Mouse (Mus musculus) forebrain, embryonic 10.5 days (tissue): ENCODE results near the gene S100a14. TPM values are rescaled to one million over a fixed set of nuclear protein-coding genes. Genes with fewer than 3 reads are reported as not detected.

Source experiments
- DNase-seq: peaks from one replicate; pipeline ENCODE4 v3.0.0-alpha.2; 2017; ENCODE audit warnings: low spot score; ENCODE audit errors: extremely low spot score
- H3K27ac ChIP-seq: fragments of 300-500 bp; sonication (generic); 2 replicates; pipeline ENCODE4 v1.5.1; 2016; ENCODE audit warnings: mild to moderate bottlenecking
- H3K27me3 ChIP-seq: fragments of 300-500 bp; sonication (generic); 2 replicates; pipeline ENCODE4 v1.6.1; 2016; ENCODE audit warnings: mild to moderate bottlenecking; ENCODE audit not compliant: poor library complexity, severe bottlenecking
- H3K36me3 ChIP-seq: fragments of 300-500 bp; sonication (generic); replicated peaks from 2 replicates; pipeline ENCODE4 v1.6.1; 2016; ENCODE audit warnings: mild to moderate bottlenecking, moderate library complexity
- H3K4me1 ChIP-seq: fragments of 300-500 bp; sonication (generic); 2 replicates; pipeline ENCODE4 v1.6.1; 2016
- H3K4me3 ChIP-seq: fragments of 300-500 bp; sonication (generic); 2 replicates; pipeline ENCODE4 v1.5.1; 2016; ENCODE audit warnings: mild to moderate bottlenecking, moderate library complexity
- H3K9me3 ChIP-seq: fragments of 300-500 bp; sonication (generic); 2 replicates; pipeline ENCODE4 v1.6.1; 2016; ENCODE audit warnings: mild to moderate bottlenecking, moderate library complexity
- WGBS: fragments of 180-500 bp; shearing (Covaris S2); methylation state at CpG from one replicate; pipeline ENCODE4 v1.1.7; 2016; 5-methylcytosine and 5-hydroxymethylcytosine counted together
- polyA plus RNA-seq: library from polyadenylated mRNA; unstranded; fragments of >200 nt; fragmentation: Nextera tagmentation; extraction: Ambion mirVana; gene quantifications from 2 replicates; pipeline ENCODE4 v1.2.1, GENCODE M21; 2016

S100a14 gene
- polyA plus RNA-seq, 1 experiment from 2014 or later: not detected

GRCm38 (mm10) chr3:90508950-90509746 is 17.5 kb upstream of the S100a14 start, which contains the start of gene Chtop:
Gene Chtop, minus strand, starts transcription at chr3:90509498.
- DNase-seq: peak; percentile 99
- Histone ChIP-seq H3K27ac (peak within 1 kb of the TSS; percentile 98), H3K4me3 (peak within 1 kb of the TSS; percentile 98), H3K36me3 (peaks cover 37% of the 10 kb centered on the region), H3K9me3 (no peaks in the 10 kb centered on the region), H3K4me1 (peaks cover 26% of the 10 kb centered on the region), H3K27me3 (peaks cover 31% of the 10 kb centered on the region)
- WGBS: under 1% methylated on average over 66 of the region's 66 CpGs

- peak overlapping the region; percentile 98 for H3K27ac ChIP-seq
- H3K36me3 ChIP-seq: peaks cover 31% of the 10 kb centered on the region
- no peak for DNase-seq
- H3K27me3 ChIP-seq: peaks cover 37% of the 10 kb centered on the region
- peak overlapping the region; percentile 98 for H3K4me3 ChIP-seq
- peaks cover 32% of the 10 kb centered on the region for H3K4me1 ChIP-seq
- no peaks in the 10 kb centered on the region for H3K9me3 ChIP-seq
- 16% methylated on average over 2 of the region's 2 CpGs for WGBS
Observed at GRCm38 (mm10) chr3:90509747-90510123, 16.9 kb upstream of the S100a14 start.

- Histone ChIP-seq H3K27me3 (peaks cover 50% of the 10 kb centered on the region), H3K4me1 (peaks cover 38% of the 10 kb centered on the region), H3K4me3 (no peak overlapping the region), H3K27ac (no peak overlapping the region), H3K9me3 (no peaks in the 10 kb centered on the region), H3K36me3 (peaks cover 6% of the 10 kb centered on the region)
- DNase-seq: no peak
- 83% methylated on average over 5 of the region's 5 CpGs for WGBS
Observed at GRCm38 (mm10) chr3:90512276-90512675, 14.4 kb upstream of the S100a14 start.

GRCm38 (mm10) chr3:90512948-90513642 is 13.6 kb upstream of the S100a14 start:
- WGBS: 76% methylated on average over 9 of the region's 9 CpGs
- Histone ChIP-seq H3K4me3 (peak overlapping the region; percentile 52; the same call in 1 of the 2 replicates), H3K36me3 (no peaks in the 10 kb centered on the region), H3K4me1 (peaks cover 30% of the 10 kb centered on the region), H3K27ac (no peak overlapping the region), H3K9me3 (no peaks in the 10 kb centered on the region), H3K27me3 (peaks cover 50% of the 10 kb centered on the region)
- DNase-seq: no peak

GRCm38 (mm10) chr3:90513796-90514590 is 12.7 kb upstream of the S100a14 start, which contains the start of the genes S100a1 and S100a13:
Gene S100a1, minus strand, starts transcription at chr3:90514392.
Gene S100a13, plus strand, starts transcription at chr3:90514435.
- H3K4me3 ChIP-seq: peak within 1 kb of the TSS; percentile 52
- peak within 1 kb of the TSS; percentile 58 for H3K27ac ChIP-seq
- no peaks in the 10 kb centered on the region for H3K9me3 ChIP-seq
- H3K4me1 ChIP-seq: peaks cover 27% of the 10 kb centered on the region
- H3K27me3 ChIP-seq: peaks cover 50% of the 10 kb centered on the region
- 3% methylated on average over 25 of the region's 25 CpGs for WGBS
- DNase-seq: peak; percentile 32
- H3K36me3 ChIP-seq: no peaks in the 10 kb centered on the region

GRCm38 (mm10) chr3:90514691-90515090 is 12.0 kb upstream of the S100a14 start:
- DNase-seq: peak; percentile 59
- no peaks in the 10 kb centered on the region for H3K36me3 ChIP-seq
- peaks cover 24% of the 10 kb centered on the region for H3K4me1 ChIP-seq
- peaks cover 50% of the 10 kb centered on the region for H3K27me3 ChIP-seq
- H3K9me3 ChIP-seq: no peaks in the 10 kb centered on the region
- WGBS: 0% methylated on average over 10 of the region's 10 CpGs
- peak overlapping the region; percentile 58; the same call in 1 of the 2 replicates for H3K27ac ChIP-seq
- peak overlapping the region; percentile 52 for H3K4me3 ChIP-seq

- Histone ChIP-seq H3K27ac (no peak overlapping the region), H3K4me1 (peaks cover 23% of the 10 kb centered on the region), H3K4me3 (peak overlapping the region; percentile 52), H3K9me3 (no peaks in the 10 kb centered on the region), H3K36me3 (no peaks in the 10 kb centered on the region), H3K27me3 (peaks cover 50% of the 10 kb centered on the region)
- WGBS: 46% methylated on average over 1 of the region's 1 CpGs
- no peak for DNase-seq
Observed at GRCm38 (mm10) chr3:90515242-90515641, 11.4 kb upstream of the S100a14 start.

GRCm38 (mm10) chr3:90515789-90516188 is 10.9 kb upstream of the S100a14 start:
- DNase-seq: no peak
- Histone ChIP-seq H3K4me3 (no peak overlapping the region), H3K27ac (no peak overlapping the region), H3K27me3 (peaks cover 50% of the 10 kb centered on the region), H3K36me3 (no peaks in the 10 kb centered on the region), H3K4me1 (peaks cover 23% of the 10 kb centered on the region), H3K9me3 (no peaks in the 10 kb centered on the region)
- WGBS: 92% methylated on average over 4 of the region's 4 CpGs

- Histone ChIP-seq H3K36me3 (no peaks in the 10 kb centered on the region), H3K4me1 (peaks cover 23% of the 10 kb centered on the region), H3K4me3 (no peak overlapping the region), H3K9me3 (no peaks in the 10 kb centered on the region), H3K27ac (no peak overlapping the region), H3K27me3 (peaks cover 34% of the 10 kb centered on the region)
- DNase-seq: no peak
- WGBS: 89% methylated on average over 4 of the region's 4 CpGs
Observed at GRCm38 (mm10) chr3:90517711-90518110, 8.9 kb upstream of the S100a14 start.

- no peak for DNase-seq
- no peaks in the 10 kb centered on the region for H3K27me3 ChIP-seq
- H3K9me3 ChIP-seq: no peaks in the 10 kb centered on the region
- H3K4me1 ChIP-seq: no peaks in the 10 kb centered on the region
- no peak overlapping the region for H3K4me3 ChIP-seq
- 67% methylated on average over 4 of the region's 4 CpGs for WGBS
- no peak overlapping the region for H3K27ac ChIP-seq
- no peaks in the 10 kb centered on the region for H3K36me3 ChIP-seq
Observed at GRCm38 (mm10) chr3:90525421-90525820, 1.2 kb upstream of the S100a14 start.

- no peak for DNase-seq
- H3K4me3 ChIP-seq: no peak overlapping the region
- 77% methylated on average over 2 of the region's 2 CpGs for WGBS
- no peak overlapping the region for H3K27ac ChIP-seq
- H3K9me3 ChIP-seq: no peaks in the 10 kb centered on the region
- H3K36me3 ChIP-seq: no peaks in the 10 kb centered on the region
- no peaks in the 10 kb centered on the region for H3K27me3 ChIP-seq
- H3K4me1 ChIP-seq: no peaks in the 10 kb centered on the region
Observed at GRCm38 (mm10) chr3:90526076-90526475, 580 bp upstream of the S100a14 start.

- DNase-seq: no peak
- no peaks in the 10 kb centered on the region for H3K4me1 ChIP-seq
- H3K27ac ChIP-seq: no peak overlapping the region
- H3K9me3 ChIP-seq: no peaks in the 10 kb centered on the region
- no peaks in the 10 kb centered on the region for H3K27me3 ChIP-seq
- no peak overlapping the region for H3K4me3 ChIP-seq
- 92% methylated on average over 7 of the region's 7 CpGs for WGBS
- H3K36me3 ChIP-seq: no peaks in the 10 kb centered on the region
Observed at GRCm38 (mm10) chr3:90527291-90527873, 726 bp downstream of the S100a14 start.
